8 mouse cellular contexts compared by ENCODE assay signal in genomic region chr6:127152106-127152951, GRCm38 (mm10). TPM values are rescaled to one million over a fixed set of nuclear protein-coding genes. Genes with fewer than 3 reads are reported as not detected.
A peak's percentile ranks its signal among the peaks of the same experiment; 100 is the strongest.
DNase-seq lines count a peak whose midpoint lies in the region; ATAC-seq and TF ChIP-seq lines count a peak whose summit lies in the region.

TSS of gene Ccnd2 (minus strand) at chr6:127152193.

- TF ChIP-seq CTCF in ES-Bruce4 (IDR thresholded peaks at IDR 0.05; ENCODE audit: low read depth, low read length), result no peak
- no peak for TF ChIP-seq CTCF in hindbrain, postnatal 0 days (IDR thresholded peaks at IDR 0.05; ENCODE audit: low read depth)

- H3K4me2 ChIP-seq in hindbrain, postnatal 0 days (ENCODE audit: low read depth, low read length), result peak within 1 kb of the TSS; percentile 88

- intact Hi-C loops in gastrocnemius, postnatal 14 days (cut with DNase I; ENCODE audit: low total_unique reads), result loop anchor here (10.0 kb wide), 1 partner anchor 102 kb away; no protein-coding TSS in a partner anchor
- intact Hi-C loops in left cerebral cortex, postnatal 10 days (cut with DNase I), result loop anchor here (5.0 to 10.0 kb wide), 2 partner anchors 115 to 172 kb away; no protein-coding TSS in a partner anchor

- WGBS in hindbrain, postnatal 0 days, result under 1% methylated on average over 39 of the region's 40 CpGs

- H3K27ac ChIP-seq in ES-Bruce4 (ENCODE audit: insufficient read depth, low read length), result no peak within 1 kb of the TSS
- peak within 1 kb of the TSS; percentile 56 for H3K27ac ChIP-seq in hindbrain, postnatal 0 days

- peak; percentile 76 for ATAC-seq in hindbrain, postnatal 0 days
- 0 out of 2 replicates have a peak, but pooled peaks have one; percentile 2 for ATAC-seq in megakaryocyte, adult 5-6 weeks (ENCODE audit: poor library complexity, severe bottlenecking)

- peak within 1 kb of the TSS; percentile 38 for H3K9ac ChIP-seq in ES-Bruce4 (ENCODE audit: low read depth, poor library complexity, severe bottlenecking)
- peak within 1 kb of the TSS; percentile 49 for H3K9ac ChIP-seq in hindbrain, postnatal 0 days (replicated peaks; ENCODE audit: low read length)

- TF ChIP-seq POLR2A in ES-Bruce4 (IDR thresholded peaks at IDR 0.05; ENCODE audit: insufficient read depth, low read length), result no peak

- peak within 1 kb of the TSS; percentile 59 for H3K4me3 ChIP-seq in ES-Bruce4 (ENCODE audit: low read depth, low read length)
- peak within 1 kb of the TSS; percentile 61 for H3K4me3 ChIP-seq in hindbrain, postnatal 0 days (ENCODE audit: low read length)

- H3K27me3 ChIP-seq in ES-Bruce4 (ENCODE audit: control insufficient read depth, insufficient read depth, low read length, poor library complexity, severe bottlenecking), result peaks cover 51% of the 10 kb centered on the region
- H3K27me3 ChIP-seq in hindbrain, postnatal 0 days (ENCODE audit: insufficient read depth, low read length), result peaks cover 29% of the 10 kb centered on the region

- DNase-seq in adrenal gland, postnatal 14 days, result peak; percentile 83
- DNase-seq in gastrocnemius, postnatal 14 days, result peak; percentile 33
- DNase-seq in hindbrain, postnatal 0 days (ENCODE audit: low spot score), result peak; percentile 84
- peak; percentile 72 to 82 for DNase-seq in left cerebral cortex, postnatal 10 days (ENCODE audit: extremely low spot score in 1 of 2, low spot score in 2 of 2)
- peak; percentile 55 for DNase-seq in right cerebral cortex, postnatal 25 days
- no peak for DNase-seq in cerebellum, adult 11 months

- H3K9me3 ChIP-seq in ES-Bruce4 (replicated peaks; ENCODE audit: control insufficient read depth, insufficient read depth, low read length, poor library complexity, severe bottlenecking), result no peaks in the 10 kb centered on the region
- no peaks in the 10 kb centered on the region for H3K9me3 ChIP-seq in hindbrain, postnatal 0 days (ENCODE audit: low read length)

- H3K4me1 ChIP-seq in ES-Bruce4 (ENCODE audit: control insufficient read depth, insufficient read depth, low read length), result no peaks in the 10 kb centered on the region
- peaks cover 25% of the 10 kb centered on the region for H3K4me1 ChIP-seq in hindbrain, postnatal 0 days (ENCODE audit: insufficient read depth, low read length)

- H3K36me3 ChIP-seq in ES-Bruce4 (ENCODE audit: control insufficient read depth, insufficient read depth, low read length, poor library complexity, severe bottlenecking), result no peaks in the 10 kb centered on the region
- no peaks in the 10 kb centered on the region for H3K36me3 ChIP-seq in hindbrain, postnatal 0 days (ENCODE audit: insufficient read depth, low read length)

- TF ChIP-seq EP300 in ES-Bruce4 (IDR thresholded peaks at IDR 0.05; ENCODE audit: insufficient read depth, low read depth, low read length), result no peak

RNA-seq across cellular contexts. Expression of gene Ccnd2, which starts in this region (rescaled TPM):
- 12.4 and 18.2 TPM in 2 replicates for polyA plus RNA-seq in ES-Bruce4 (2011; ENCODE audit: insufficient read depth, insufficient read length, low read depth, missing spikeins)
- 206 and 209 TPM in 2 replicates for total RNA-seq in adrenal gland, postnatal 14 days (2021)
- 10 to 100 TPM; 17.6 to 31.6 TPM for total RNA-seq in gastrocnemius, postnatal 14 days (2021)
- 22.3 and 27.1 TPM in 2 replicates for total RNA-seq in hindbrain, postnatal 0 days (2014; rRNA removed)
- polyA plus RNA-seq in hindbrain, postnatal 0 days (2015; fragmentation: Nextera tagmentation; extraction: Ambion mirVana), result 229 and 263 TPM in 2 replicates
- 100 to 1,000 TPM; 104 to 130 TPM for total RNA-seq in left cerebral cortex, postnatal 10 days (2021)
- total RNA-seq in megakaryocyte, adult 5-6 weeks (2015), result 7.9 and 19.1 TPM in 2 replicates
- total RNA-seq in megakaryocyte, adult 5-6 weeks (2017), result 3.6 and 5.4 TPM in 2 replicates

Comparison
In these comparisons a context has a peak if more than half of its experiments do, and no peak if none do; other contexts are left out.
1. RNA of gene Ccnd2 (polyA plus RNA-seq): 229 to 263 TPM in hindbrain, postnatal 0 days; 12.4 to 18.2 TPM in ES-Bruce4; every median in the first group is over 10 times any median in the second.